Mouse (Mus musculus): ENCODE data around the gene Vat1. TPM values are rescaled to one million over a fixed set of nuclear protein-coding genes. Genes with fewer than 3 reads are reported as not detected.

The Vat1 gene
- polyA plus RNA-seq (2015; fragmentation: Nextera tagmentation; extraction: Ambion mirVana): 95.4 and 105 TPM in 2 replicates

GRCm38 (mm10) chr11:101465869-101466551, at the start of gene Vat1:
Gene Vat1 (minus strand): TSS chr11:101466230.
- Histone ChIP-seq H3K9me3 (replicated peaks) (no peaks in the 10 kb centered on the region), H3K4me1 (peaks cover 62% of the 10 kb centered on the region), H3K4me3 (replicated peaks) (peak within 1 kb of the TSS; percentile 96), H3K36me3 (peaks cover 29% of the 10 kb centered on the region), H3K27ac (replicated peaks) (peak within 1 kb of the TSS; percentile 92), H3K9ac (replicated peaks) (peak within 1 kb of the TSS; percentile 97), H3K27me3 (replicated peaks) (no peaks in the 10 kb centered on the region), H3K4me2 (peak within 1 kb of the TSS; percentile 82)
- 2% methylated on average over 60 of the region's 60 CpGs for WGBS
- ATAC-seq (ENCODE audit: low FRiP score): peak; percentile 79

- Histone ChIP-seq H3K9me3 (replicated peaks) (no peaks in the 10 kb centered on the region), H3K27me3 (replicated peaks) (no peaks in the 10 kb centered on the region), H3K4me1 (no peaks in the 10 kb centered on the region), H3K4me3 (replicated peaks) (no peak overlapping the region), H3K36me3 (no peaks in the 10 kb centered on the region), H3K9ac (replicated peaks) (no peak overlapping the region), H3K4me2 (no peak overlapping the region), H3K27ac (replicated peaks) (no peak overlapping the region)
- ATAC-seq (ENCODE audit: low FRiP score): no peak
- 93% methylated on average over 7 of the region's 7 CpGs for WGBS
Observed at GRCm38 (mm10) chr11:101507090-101507489, 41.1 kb upstream of the Vat1 start.

DNA sequence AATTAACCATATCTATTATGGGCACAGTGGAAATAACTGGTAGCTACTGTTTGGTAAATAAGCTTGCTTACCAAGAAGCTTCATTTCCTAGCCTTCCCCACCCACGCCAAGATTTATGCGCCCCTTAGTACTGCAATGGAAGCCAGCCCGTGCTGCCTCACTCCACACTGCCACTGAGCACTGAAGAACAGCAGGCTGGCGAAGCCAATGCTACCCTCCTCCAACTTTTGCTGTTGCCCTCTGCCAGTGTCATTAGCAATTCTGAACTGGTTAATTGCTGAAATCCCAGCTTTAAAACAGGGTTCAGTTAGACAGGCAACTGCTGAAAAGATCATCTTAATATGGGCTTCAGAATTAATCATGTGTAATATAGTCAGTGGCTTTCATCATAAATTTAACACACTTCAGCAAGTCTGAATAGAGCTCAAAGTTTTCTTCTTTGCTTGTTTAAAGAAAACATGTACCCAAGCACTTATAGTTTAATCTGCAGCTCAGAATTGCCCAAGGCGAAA, 40.3 kb upstream of the Vat1 start:
- no peaks in the 10 kb centered on the region for H3K9me3 ChIP-seq (replicated peaks)
- no peak overlapping the region for H3K4me3 ChIP-seq (replicated peaks)
- 72% methylated on average over 5 of the region's 5 CpGs for WGBS
- H3K4me2 ChIP-seq: no peak overlapping the region
- H3K4me1 ChIP-seq: no peaks in the 10 kb centered on the region
- no peak for ATAC-seq (ENCODE audit: low FRiP score)
- H3K36me3 ChIP-seq: no peaks in the 10 kb centered on the region
- H3K27ac ChIP-seq (replicated peaks): no peak overlapping the region
- no peak overlapping the region for H3K9ac ChIP-seq (replicated peaks)
- H3K27me3 ChIP-seq (replicated peaks): no peaks in the 10 kb centered on the region

- WGBS: 64% methylated on average over 6 of the region's 6 CpGs
- Histone ChIP-seq H3K9ac (replicated peaks) (no peak overlapping the region), H3K4me1 (no peaks in the 10 kb centered on the region), H3K9me3 (replicated peaks) (no peaks in the 10 kb centered on the region), H3K4me2 (no peak overlapping the region), H3K4me3 (replicated peaks) (no peak overlapping the region), H3K27me3 (replicated peaks) (no peaks in the 10 kb centered on the region), H3K36me3 (no peaks in the 10 kb centered on the region), H3K27ac (replicated peaks) (no peak overlapping the region)
- ATAC-seq (ENCODE audit: low FRiP score): no peak
Observed at GRCm38 (mm10) chr11:101486126-101486525, 20.1 kb upstream of the Vat1 start.

DNA sequence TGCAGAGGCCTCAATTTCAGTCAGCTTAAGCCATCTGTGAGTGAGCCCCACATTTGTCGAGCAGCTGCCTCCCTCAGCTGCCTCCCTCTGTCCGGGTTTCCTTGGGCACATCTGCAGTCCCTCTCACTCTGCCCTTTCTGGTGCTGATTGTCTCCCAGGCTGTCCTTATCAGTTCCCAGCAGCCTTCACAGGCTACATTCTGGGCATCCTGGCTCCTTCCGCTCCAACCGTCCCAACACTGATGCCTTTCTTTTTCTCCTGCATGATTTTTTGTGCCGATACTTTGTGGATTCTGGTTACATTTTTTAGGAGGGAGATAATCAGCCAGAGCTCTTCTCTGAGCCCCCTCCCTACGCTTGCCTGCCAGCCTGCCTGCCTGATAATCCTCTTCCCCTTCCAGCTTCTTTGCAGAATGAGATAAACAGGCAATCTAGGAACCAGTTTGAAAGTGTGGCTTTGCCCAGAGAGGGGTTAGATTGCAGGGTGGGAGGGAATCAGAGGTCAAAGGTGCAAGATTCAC, 19.5 kb upstream of the Vat1 start:
- Histone ChIP-seq H3K4me2 (no peak overlapping the region), H3K27ac (replicated peaks) (no peak overlapping the region), H3K9ac (replicated peaks) (no peak overlapping the region), H3K36me3 (no peaks in the 10 kb centered on the region), H3K4me3 (replicated peaks) (no peak overlapping the region), H3K27me3 (replicated peaks) (no peaks in the 10 kb centered on the region), H3K4me1 (no peaks in the 10 kb centered on the region), H3K9me3 (replicated peaks) (no peaks in the 10 kb centered on the region)
- ATAC-seq (ENCODE audit: low FRiP score): no peak
- WGBS: 48% methylated on average over 6 of the region's 6 CpGs

DNA sequence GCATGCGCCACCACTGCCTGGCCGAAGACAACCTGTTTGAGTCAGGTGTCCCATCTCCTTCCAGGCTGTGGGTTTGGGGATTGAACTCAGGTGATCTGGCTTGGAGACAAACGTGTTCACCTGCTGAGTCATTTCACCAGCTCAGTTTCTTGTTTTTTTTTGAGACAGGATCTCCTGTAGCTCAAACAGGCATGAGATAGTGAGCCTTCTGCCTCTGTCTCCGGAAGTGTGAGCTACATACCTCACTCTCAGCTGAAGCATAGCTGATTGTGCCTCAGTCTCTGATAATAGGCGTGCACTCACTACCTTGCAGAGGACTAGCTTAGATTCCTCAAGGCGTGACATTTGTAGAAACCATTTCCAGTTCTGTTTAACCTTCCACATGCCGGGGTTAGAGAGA, 18.8 kb upstream of the Vat1 start:
- H3K36me3 ChIP-seq: no peaks in the 10 kb centered on the region
- no peak overlapping the region for H3K4me2 ChIP-seq
- no peak overlapping the region for H3K27ac ChIP-seq (replicated peaks)
- H3K27me3 ChIP-seq (replicated peaks): no peaks in the 10 kb centered on the region
- no peak for ATAC-seq (ENCODE audit: low FRiP score)
- H3K9ac ChIP-seq (replicated peaks): no peak overlapping the region
- 90% methylated on average over 7 of the region's 7 CpGs for WGBS
- H3K9me3 ChIP-seq (replicated peaks): no peaks in the 10 kb centered on the region
- no peaks in the 10 kb centered on the region for H3K4me1 ChIP-seq
- no peak overlapping the region for H3K4me3 ChIP-seq (replicated peaks)

GRCm38 (mm10) chr11:101484245-101484644, 18.2 kb upstream of the Vat1 start:
- ATAC-seq (ENCODE audit: low FRiP score): no peak
- Histone ChIP-seq H3K27ac (replicated peaks) (no peak overlapping the region), H3K27me3 (replicated peaks) (no peaks in the 10 kb centered on the region), H3K9ac (replicated peaks) (no peak overlapping the region), H3K4me1 (no peaks in the 10 kb centered on the region), H3K4me3 (replicated peaks) (no peak overlapping the region), H3K36me3 (no peaks in the 10 kb centered on the region), H3K4me2 (no peak overlapping the region), H3K9me3 (replicated peaks) (no peaks in the 10 kb centered on the region)
- 67% methylated on average over 6 of the region's 6 CpGs for WGBS

GRCm38 (mm10) chr11:101483804-101484203, 17.8 kb upstream of the Vat1 start:
- no peak overlapping the region for H3K4me3 ChIP-seq (replicated peaks)
- H3K36me3 ChIP-seq: no peaks in the 10 kb centered on the region
- no peak overlapping the region for H3K27ac ChIP-seq (replicated peaks)
- H3K4me1 ChIP-seq: no peaks in the 10 kb centered on the region
- no peak overlapping the region for H3K4me2 ChIP-seq
- ATAC-seq (ENCODE audit: low FRiP score): no peak
- H3K9me3 ChIP-seq (replicated peaks): no peaks in the 10 kb centered on the region
- no peaks in the 10 kb centered on the region for H3K27me3 ChIP-seq (replicated peaks)
- WGBS: 14% methylated on average over 3 of the region's 3 CpGs
- 0 out of 2 replicates have a peak overlapping the region, but pooled peaks have one; percentile 10 for H3K9ac ChIP-seq (replicated peaks)

- WGBS: 77% methylated on average over 6 of the region's 6 CpGs
- Histone ChIP-seq H3K9me3 (replicated peaks) (no peaks in the 10 kb centered on the region), H3K4me3 (replicated peaks) (no peak overlapping the region), H3K36me3 (no peaks in the 10 kb centered on the region), H3K4me1 (peaks cover 10% of the 10 kb centered on the region; the same call in 1 of the 2 replicates), H3K4me2 (no peak overlapping the region), H3K27me3 (replicated peaks) (no peaks in the 10 kb centered on the region), H3K27ac (replicated peaks) (no peak overlapping the region), H3K9ac (replicated peaks) (no peak overlapping the region)
- ATAC-seq (ENCODE audit: low FRiP score): no peak
Observed at GRCm38 (mm10) chr11:101480912-101481311, 14.9 kb upstream of the Vat1 start.

GRCm38 (mm10) chr11:101479171-101479635, 13.2 kb upstream of the Vat1 start:
- WGBS: 3% methylated on average over 18 of the region's 18 CpGs
- ATAC-seq (ENCODE audit: low FRiP score): no peak
- H3K27me3 ChIP-seq (replicated peaks): no peaks in the 10 kb centered on the region
- no peaks in the 10 kb centered on the region for H3K9me3 ChIP-seq (replicated peaks)
- H3K4me3 ChIP-seq (replicated peaks): no peak overlapping the region
- peak overlapping the region; percentile 31 for H3K4me2 ChIP-seq
- H3K4me1 ChIP-seq: peaks cover 10% of the 10 kb centered on the region; the same call in 1 of the 2 replicates
- no peak overlapping the region; the same call in 1 of the 2 replicates for H3K9ac ChIP-seq (replicated peaks)
- no peaks in the 10 kb centered on the region for H3K36me3 ChIP-seq
- H3K27ac ChIP-seq (replicated peaks): peak overlapping the region; percentile 14

DNA sequence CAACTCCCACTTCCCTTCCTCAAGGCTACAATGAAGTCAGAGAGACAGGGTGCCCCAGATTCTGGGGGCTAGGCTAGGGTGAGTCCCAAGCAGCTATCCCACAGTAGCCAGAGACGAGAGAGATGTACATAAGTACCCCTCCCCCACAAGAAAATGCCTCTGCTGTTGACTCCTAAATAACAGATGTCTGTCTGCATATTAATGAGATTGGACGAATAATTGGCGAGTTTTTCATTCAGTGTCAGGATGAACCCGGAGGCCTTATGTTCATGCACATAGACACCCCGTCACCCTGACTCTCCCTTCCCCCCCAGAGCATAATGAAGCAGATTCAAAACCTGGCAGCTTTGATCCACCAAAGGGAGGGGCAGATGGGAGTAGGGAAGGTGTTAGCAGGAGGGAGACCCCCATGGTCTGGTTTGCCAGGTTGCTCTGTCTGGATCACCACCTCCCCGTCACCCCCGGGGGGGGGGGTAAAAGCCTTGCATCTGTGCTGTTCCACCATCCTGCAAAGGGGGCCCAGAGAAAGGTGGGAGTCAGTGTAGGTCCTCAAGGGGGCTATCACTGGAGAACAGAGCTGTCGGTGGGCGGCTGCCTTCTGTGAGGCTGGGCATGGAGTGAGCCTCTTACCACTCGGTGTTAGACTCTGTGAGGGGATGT, 11.7 kb upstream of the Vat1 start:
- H3K27me3 ChIP-seq (replicated peaks): no peaks in the 10 kb centered on the region
- H3K36me3 ChIP-seq: no peaks in the 10 kb centered on the region
- H3K9me3 ChIP-seq (replicated peaks): no peaks in the 10 kb centered on the region
- ATAC-seq (ENCODE audit: low FRiP score): peak; percentile 38; the same call in 1 of the 2 replicates
- H3K4me3 ChIP-seq (replicated peaks): no peak overlapping the region
- no peak overlapping the region for H3K4me2 ChIP-seq
- peaks cover 13% of the 10 kb centered on the region; the same call in 1 of the 2 replicates for H3K4me1 ChIP-seq
- WGBS: 20% methylated on average over 10 of the region's 10 CpGs
- peak overlapping the region; percentile 23; the same call in 1 of the 2 replicates for H3K27ac ChIP-seq (replicated peaks)
- no peak overlapping the region for H3K9ac ChIP-seq (replicated peaks)
